ENCODE assay signal across 22 mouse cellular contexts in the genomic region with DNA sequence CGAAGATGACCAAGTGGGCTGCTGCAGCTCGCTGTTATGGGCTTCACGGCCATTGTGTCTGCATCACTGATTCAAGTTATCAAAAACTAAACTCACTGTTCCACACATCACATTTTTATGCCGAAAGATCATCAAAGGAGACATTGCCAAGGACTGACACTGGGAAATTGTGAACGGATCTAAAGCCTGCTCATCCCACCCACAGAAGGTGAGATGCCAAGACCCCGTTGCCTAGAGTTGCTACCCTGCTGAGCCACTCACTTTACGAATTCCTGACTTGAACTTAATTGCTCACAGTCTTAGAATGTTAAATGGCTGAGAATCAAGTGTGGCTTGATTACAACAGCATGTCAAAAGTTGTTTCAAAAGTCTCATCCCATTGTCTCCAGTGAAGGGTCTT. TPM values are rescaled to one million over a fixed set of nuclear protein-coding genes. Genes with fewer than 3 reads are reported as not detected.
DNase-seq lines count a peak whose midpoint lies in the region; ATAC-seq and TF ChIP-seq lines count a peak whose summit lies in the region.
"Had no signal": no experiment of that assay in that cellular context is flagged by ENCODE, and none has a peak within 500 bp of the region (broad histone marks: within the 10 kb centered on the region; RNA-seq: fewer than 3 reads in every experiment).

No protein-coding gene starts in this region.

- no peak for ATAC-seq in heart, embryonic 11.5 days (replicated peaks; ENCODE audit: insufficient number of reproducible peaks, low FRiP score, low TSS enrichment)
- no peak for ATAC-seq in kidney, embryonic 15.5 days (replicated peaks; ENCODE audit: low FRiP score)
- peak; percentile 21; the same call in 1 of the 2 replicates for ATAC-seq in lung, postnatal 0 days
- ATAC-seq: forebrain, embryonic 13.5 days had no signal

- TF ChIP-seq CTCF in kidney, adult 2 months (conservative IDR thresholded peaks at IDR 0.05; ENCODE audit: insufficient read depth, insufficient read length, low read depth, low read length) = no peak
- no peak for TF ChIP-seq CTCF in lung, postnatal 0 days (IDR thresholded peaks at IDR 0.05)
- TF ChIP-seq CTCF in lung, adult 2 months (IDR thresholded peaks at IDR 0.05; ENCODE audit: insufficient read depth, low read length) = no peak

- H3K27me3 ChIP-seq in heart, embryonic 11.5 days (ENCODE audit: control insufficient read depth, insufficient read depth, low read length) = no peaks in the 10 kb centered on the region
- H3K27me3 ChIP-seq in kidney, embryonic 15.5 days = no peaks in the 10 kb centered on the region
- no peaks in the 10 kb centered on the region for H3K27me3 ChIP-seq in kidney, adult 2 months (replicated peaks; ENCODE audit: control insufficient read depth, insufficient read depth, low read length)
- H3K27me3 ChIP-seq in lung, postnatal 0 days (replicated peaks; ENCODE audit: insufficient read depth, low read length) = no peaks in the 10 kb centered on the region
- no peaks in the 10 kb centered on the region for H3K27me3 ChIP-seq in embryonic facial prominence, embryonic 10.5 days (replicated peaks; ENCODE audit: low read depth, poor library complexity, severe bottlenecking)
- H3K27me3 ChIP-seq: CH12.LX; embryonic facial prominence, embryonic 12.5 days; embryonic facial prominence, embryonic 15.5 days; forebrain, embryonic 13.5 days; hindbrain, embryonic 12.5 days; hindbrain, embryonic 15.5 days; Patski had no signal

- H3K27ac ChIP-seq in heart, embryonic 11.5 days (ENCODE audit: low read depth, low read length) = no peak overlapping the region
- 0 out of 2 replicates have a peak overlapping the region, but pooled peaks have one; percentile 55 for H3K27ac ChIP-seq in kidney, embryonic 15.5 days
- H3K27ac ChIP-seq in kidney, adult 2 months (ENCODE audit: insufficient read depth, low read depth, low read length) = no peak overlapping the region
- H3K27ac ChIP-seq in lung, postnatal 0 days (ENCODE audit: low read length) = no peak overlapping the region
- no peak overlapping the region for H3K27ac ChIP-seq in embryonic facial prominence, embryonic 10.5 days (replicated peaks)
- H3K27ac ChIP-seq: embryonic facial prominence, embryonic 12.5 days; embryonic facial prominence, embryonic 15.5 days; forebrain, embryonic 13.5 days; hindbrain, embryonic 12.5 days; hindbrain, embryonic 15.5 days had no signal

- H3K9me3 ChIP-seq in heart, embryonic 11.5 days (replicated peaks; ENCODE audit: control insufficient read depth, low read length) = no peaks in the 10 kb centered on the region
- H3K9me3 ChIP-seq in kidney, embryonic 15.5 days (replicated peaks) = no peaks in the 10 kb centered on the region
- no peaks in the 10 kb centered on the region for H3K9me3 ChIP-seq in lung, postnatal 0 days (ENCODE audit: low read length)
- no peaks in the 10 kb centered on the region for H3K9me3 ChIP-seq in embryonic facial prominence, embryonic 10.5 days
- H3K9me3 ChIP-seq: embryonic facial prominence, embryonic 12.5 days; embryonic facial prominence, embryonic 15.5 days; forebrain, embryonic 13.5 days; G1E; hindbrain, embryonic 12.5 days; hindbrain, embryonic 15.5 days had no signal

- no peak for TF ChIP-seq EP300 in lung, postnatal 0 days (IDR thresholded peaks at IDR 0.05)

- no peak overlapping the region for H3K4me3 ChIP-seq in heart, embryonic 11.5 days (ENCODE audit: low read depth, low read length)
- H3K4me3 ChIP-seq in kidney, embryonic 15.5 days (replicated peaks) = no peak overlapping the region
- H3K4me3 ChIP-seq in kidney, adult 2 months (ENCODE audit: insufficient read depth, low read depth, low read length) = no peak overlapping the region
- H3K4me3 ChIP-seq in lung, postnatal 0 days (ENCODE audit: low read depth, low read length) = no peak overlapping the region
- no peak overlapping the region for H3K4me3 ChIP-seq in lung, adult 2 months (replicated peaks; ENCODE audit: extremely low read depth, low read depth, low read length)
- H3K4me3 ChIP-seq in embryonic facial prominence, embryonic 10.5 days = no peak overlapping the region
- H3K4me3 ChIP-seq: embryonic facial prominence, embryonic 12.5 days; embryonic facial prominence, embryonic 15.5 days; forebrain, embryonic 13.5 days; hindbrain, embryonic 12.5 days; hindbrain, embryonic 15.5 days had no signal

- peaks cover 3% of the 10 kb centered on the region; the same call in 1 of the 2 replicates for H3K4me1 ChIP-seq in heart, embryonic 11.5 days (ENCODE audit: control insufficient read depth, insufficient read depth, low read length)
- H3K4me1 ChIP-seq in kidney, embryonic 15.5 days = peaks cover 29% of the 10 kb centered on the region
- peaks cover 11% of the 10 kb centered on the region for H3K4me1 ChIP-seq in kidney, adult 2 months (ENCODE audit: control insufficient read depth, insufficient read depth, low read length)
- H3K4me1 ChIP-seq in lung, postnatal 0 days (ENCODE audit: insufficient read depth, low read depth, low read length) = no peaks in the 10 kb centered on the region
- no peaks in the 10 kb centered on the region for H3K4me1 ChIP-seq in lung, adult 2 months (ENCODE audit: control insufficient read depth, insufficient read depth, low read length)
- H3K4me1 ChIP-seq in embryonic facial prominence, embryonic 10.5 days = peaks cover 8% of the 10 kb centered on the region
- H3K4me1 ChIP-seq: embryonic facial prominence, embryonic 15.5 days; forebrain, embryonic 13.5 days; hindbrain, embryonic 15.5 days had no signal

- no peaks in the 10 kb centered on the region for H3K36me3 ChIP-seq in heart, embryonic 11.5 days (ENCODE audit: control insufficient read depth, insufficient read depth, low read length)
- no peaks in the 10 kb centered on the region; the same call in none of the 2 replicates for H3K36me3 ChIP-seq in kidney, embryonic 15.5 days
- no peaks in the 10 kb centered on the region for H3K36me3 ChIP-seq in kidney, adult 2 months (ENCODE audit: control insufficient read depth, insufficient read depth, low read length)
- H3K36me3 ChIP-seq in lung, postnatal 0 days (ENCODE audit: insufficient read depth, low read length) = no peaks in the 10 kb centered on the region
- H3K36me3 ChIP-seq in embryonic facial prominence, embryonic 10.5 days (replicated peaks) = peaks cover 7% of the 10 kb centered on the region; the same call in 1 of the 2 replicates
- H3K36me3 ChIP-seq: embryonic facial prominence, embryonic 12.5 days; embryonic facial prominence, embryonic 15.5 days; hindbrain, embryonic 12.5 days; hindbrain, embryonic 15.5 days had no signal

- no peak overlapping the region for H3K9ac ChIP-seq in heart, embryonic 11.5 days (ENCODE audit: low read depth, low read length)
- no peak overlapping the region for H3K9ac ChIP-seq in kidney, embryonic 15.5 days
- no peak overlapping the region for H3K9ac ChIP-seq in lung, postnatal 0 days (replicated peaks; ENCODE audit: low read depth)
- H3K9ac ChIP-seq: embryonic facial prominence, embryonic 12.5 days; embryonic facial prominence, embryonic 15.5 days; forebrain, embryonic 13.5 days; hindbrain, embryonic 12.5 days; hindbrain, embryonic 15.5 days had no signal

- peak; percentile 56 for DNase-seq in heart, adult 11 months
- no peak for DNase-seq in kidney, adult 2 months
- peak; percentile 11 for DNase-seq in lung, postnatal 0 days (ENCODE audit: low spot score)
- DNase-seq in lung, adult 2 months = no peak
- DNase-seq in embryonic facial prominence, embryonic 10.5 days (ENCODE audit: low spot score) = no peak
- DNase-seq: adrenal gland, postnatal 10 days; adrenal gland, postnatal 36 days; B cell, adult 2 months; cerebellum, adult 18-20 months; cerebellum, adult 9-10 months; cerebellum, postnatal 14 days had no signal

- no peak overlapping the region for H3K4me2 ChIP-seq in heart, embryonic 11.5 days
- H3K4me2 ChIP-seq in kidney, embryonic 15.5 days = no peak overlapping the region
- H3K4me2 ChIP-seq in lung, postnatal 0 days (replicated peaks; ENCODE audit: low read depth, low read length) = no peak overlapping the region
- H3K4me2 ChIP-seq: embryonic facial prominence, embryonic 12.5 days; embryonic facial prominence, embryonic 15.5 days; forebrain, embryonic 13.5 days; hindbrain, embryonic 12.5 days; hindbrain, embryonic 15.5 days had no signal

- 78% methylated on average over 7 of the region's 7 CpGs for WGBS in heart, embryonic 11.5 days (ENCODE audit: insufficient replicate concordance)
- 67% methylated on average over 7 of the region's 7 CpGs for WGBS in kidney, embryonic 15.5 days
- WGBS in kidney, adult 2 months = 66% methylated on average over 7 of the region's 7 CpGs
- 68% methylated on average over 7 of the region's 7 CpGs for WGBS in lung, postnatal 0 days
- WGBS in lung, adult 2 months = 70% methylated on average over 7 of the region's 7 CpGs
- WGBS in embryonic facial prominence, embryonic 10.5 days = 80% methylated on average over 7 of the region's 7 CpGs

- no peak for TF ChIP-seq POLR2A in kidney, adult 2 months (IDR thresholded peaks at IDR 0.05; ENCODE audit: low read depth, low read length)
- TF ChIP-seq POLR2A in lung, adult 2 months (IDR thresholded peaks at IDR 0.05; ENCODE audit: borderline replicate concordance, extremely low read depth, low read depth, low read length) = no peak

RNA-seq across cellular contexts. Expression of a gene that starts 21.6 kb away (rescaled TPM):
- 0.09 TPM in 1 of 2 replicates, not detected in the other for polyA plus RNA-seq in heart, embryonic 11.5 days (2014; fragmentation: Nextera tagmentation; extraction: Ambion mirVana)
- polyA plus RNA-seq in kidney, embryonic 15.5 days (2015; fragmentation: Nextera tagmentation; extraction: Ambion mirVana) = 0.13 TPM in 1 of 2 replicates, not detected in the other
- polyA plus RNA-seq in kidney, adult 2 months (2012; rRNA removed) = 0.05 TPM in 1 of 2 replicates, not detected in the other
- 0.07 and 0.16 TPM in 2 replicates for polyA plus RNA-seq in lung, postnatal 0 days (2015; fragmentation: Nextera tagmentation; extraction: Ambion mirVana)
- 0.08 TPM in 1 of 2 replicates, not detected in the other for polyA plus RNA-seq in lung, adult 2 months (2012; rRNA removed)
- polyA plus RNA-seq in embryonic facial prominence, embryonic 10.5 days (2016; fragmentation: Nextera tagmentation; extraction: Ambion mirVana) = 0.09 TPM in 1 of 2 replicates, not detected in the other
- polyA plus RNA-seq: G1E; heart, embryonic 14.5 days; hindbrain, embryonic 15.5 days; Patski had no signal

RNA-seq across cellular contexts. Expression of a gene that starts 39.6 kb away (rescaled TPM):
- 33.1 and 37.4 TPM in 2 replicates for polyA plus RNA-seq in heart, embryonic 11.5 days (2014; fragmentation: Nextera tagmentation; extraction: Ambion mirVana)
- 32.8 and 36.1 TPM in 2 replicates for polyA plus RNA-seq in kidney, embryonic 15.5 days (2015; fragmentation: Nextera tagmentation; extraction: Ambion mirVana)
- polyA plus RNA-seq in kidney, adult 2 months (2012; rRNA removed) = 19.6 and 20.2 TPM in 2 replicates
- 28.9 and 33.9 TPM in 2 replicates for polyA plus RNA-seq in lung, postnatal 0 days (2015; fragmentation: Nextera tagmentation; extraction: Ambion mirVana)
- polyA plus RNA-seq in lung, adult 2 months (2012; rRNA removed) = 21.6 and 33.8 TPM in 2 replicates
- polyA plus RNA-seq in embryonic facial prominence, embryonic 10.5 days (2016; fragmentation: Nextera tagmentation; extraction: Ambion mirVana) = 40.7 and 41.0 TPM in 2 replicates

RNA-seq across cellular contexts. Expression of a gene that starts 58.8 kb away (rescaled TPM):
- polyA plus RNA-seq in heart, embryonic 11.5 days (2014; fragmentation: Nextera tagmentation; extraction: Ambion mirVana) = 56.4 and 76.0 TPM in 2 replicates
- 32.3 and 33.4 TPM in 2 replicates for polyA plus RNA-seq in kidney, embryonic 15.5 days (2015; fragmentation: Nextera tagmentation; extraction: Ambion mirVana)
- 19.9 and 26.4 TPM in 2 replicates for polyA plus RNA-seq in kidney, adult 2 months (2012; rRNA removed)
- polyA plus RNA-seq in lung, postnatal 0 days (2015; fragmentation: Nextera tagmentation; extraction: Ambion mirVana) = 19.5 and 22.1 TPM in 2 replicates
- 8.0 and 12.4 TPM in 2 replicates for polyA plus RNA-seq in lung, adult 2 months (2012; rRNA removed)
- polyA plus RNA-seq in embryonic facial prominence, embryonic 10.5 days (2016; fragmentation: Nextera tagmentation; extraction: Ambion mirVana) = 23.9 and 24.9 TPM in 2 replicates

Comparison
In these comparisons a context has a peak if more than half of its experiments do, and no peak if none do; other contexts are left out.
1. DNase-seq: peak in heart, adult 11 months (single experiment) and lung, postnatal 0 days (single experiment); none in kidney, adult 2 months (single experiment), lung, adult 2 months (single experiment) and embryonic facial prominence, embryonic 10.5 days (single experiment).